Mouse (Mus musculus) mature B cell (primary cell): ENCODE results near the gene Trim7.
"Not testable (repeated sequence)": the region's sequence is repeated elsewhere in the genome, so short reads cannot be mapped to it uniquely, and the experiment has no call there.

Experiments used
- in situ Hi-C: fragments of 300-500 bp; cut with MboI; formaldehyde crosslinking; loops from 2 replicates; pipeline ENCODE4 v1.14.3; 2019

Gene Trim7

DNA sequence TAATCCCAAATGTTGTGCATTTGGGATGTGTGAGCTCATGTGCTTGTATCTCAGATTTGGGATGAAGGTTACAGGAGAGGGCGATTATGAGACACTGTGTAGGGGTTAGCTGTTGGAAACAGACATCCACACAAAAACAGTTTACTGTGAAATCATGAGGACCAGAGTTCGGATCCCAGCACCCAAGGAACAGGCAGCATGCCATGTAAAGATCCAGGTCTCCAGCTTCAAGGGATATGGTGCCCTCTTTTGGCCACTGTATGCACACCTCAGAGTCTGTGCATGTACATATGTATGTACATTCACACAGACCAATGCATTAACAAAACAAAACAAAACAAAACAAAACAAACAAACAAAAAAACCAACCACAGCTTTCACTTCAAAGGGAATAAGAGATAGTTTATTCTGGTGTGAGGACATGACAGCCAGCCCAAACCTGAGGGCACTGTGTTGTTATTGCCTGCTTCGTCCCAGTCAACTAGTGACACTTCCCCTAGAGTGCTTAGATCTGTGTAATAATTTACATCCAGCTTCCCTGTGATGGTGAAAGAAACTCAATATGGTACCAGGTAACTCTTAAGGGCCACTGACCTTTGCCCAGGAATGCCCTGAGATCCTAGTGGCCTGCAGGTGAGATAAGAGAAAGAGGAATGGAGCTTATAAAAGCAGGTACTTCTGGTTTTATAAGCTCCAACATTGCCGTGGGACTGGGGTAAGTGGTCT lies 25.5 kb downstream of the Trim7 start:
- in situ Hi-C loops: loop anchor here (10.0 kb wide), 1 partner anchor 393 kb away; the partner anchor contains the start of gene Mgat1

GRCm38 (mm10) chr11:48852190-48852589 lies 26.2 kb downstream of the Trim7 start:
- in situ Hi-C loops: loop anchor here (10.0 kb wide), 1 partner anchor 393 kb away; the partner anchor contains the start of gene Mgat1

DNA sequence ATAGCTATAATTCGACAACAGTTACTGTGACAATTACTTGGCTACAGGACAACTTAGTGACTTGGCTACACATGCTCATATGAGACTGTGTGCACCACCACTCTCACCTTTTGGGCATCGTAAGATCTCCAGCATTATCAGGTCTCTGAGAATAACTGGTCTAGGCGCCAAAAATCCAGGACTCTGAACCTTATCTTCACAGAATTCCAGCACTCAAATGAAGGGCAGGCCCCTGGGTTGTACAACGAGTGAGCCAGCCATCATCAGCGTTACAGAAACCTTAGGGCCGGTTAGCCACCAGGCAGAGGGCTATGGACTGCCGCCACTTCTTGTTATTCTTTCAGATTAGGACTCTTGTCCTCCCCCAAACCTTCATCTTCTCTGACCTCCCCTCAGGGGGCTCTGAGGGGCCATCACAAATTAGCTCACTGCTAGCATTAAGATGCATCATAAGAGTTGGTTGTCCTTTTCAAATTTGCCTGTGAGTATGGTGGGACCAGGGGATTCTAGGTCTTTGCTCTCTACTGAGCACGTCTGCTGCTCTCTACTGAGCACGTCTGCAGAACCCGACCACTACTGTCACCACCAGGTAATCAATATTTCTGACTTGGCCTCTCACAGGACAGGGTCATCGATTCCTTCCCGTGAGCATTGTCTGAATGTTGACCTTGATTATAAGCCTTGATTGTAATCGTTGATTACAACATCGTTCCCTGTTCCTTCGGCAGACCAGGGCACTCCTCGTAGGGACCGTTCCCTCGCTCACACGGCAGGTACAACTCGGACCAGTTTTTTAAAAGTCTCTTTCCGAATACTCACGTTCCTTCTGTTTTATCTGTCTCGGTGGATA lies 26.9 kb downstream of the Trim7 start:
- in situ Hi-C loops: loop anchor here (10.0 kb wide), 1 partner anchor 392 kb away; the partner anchor contains the start of gene Mgat1

DNA sequence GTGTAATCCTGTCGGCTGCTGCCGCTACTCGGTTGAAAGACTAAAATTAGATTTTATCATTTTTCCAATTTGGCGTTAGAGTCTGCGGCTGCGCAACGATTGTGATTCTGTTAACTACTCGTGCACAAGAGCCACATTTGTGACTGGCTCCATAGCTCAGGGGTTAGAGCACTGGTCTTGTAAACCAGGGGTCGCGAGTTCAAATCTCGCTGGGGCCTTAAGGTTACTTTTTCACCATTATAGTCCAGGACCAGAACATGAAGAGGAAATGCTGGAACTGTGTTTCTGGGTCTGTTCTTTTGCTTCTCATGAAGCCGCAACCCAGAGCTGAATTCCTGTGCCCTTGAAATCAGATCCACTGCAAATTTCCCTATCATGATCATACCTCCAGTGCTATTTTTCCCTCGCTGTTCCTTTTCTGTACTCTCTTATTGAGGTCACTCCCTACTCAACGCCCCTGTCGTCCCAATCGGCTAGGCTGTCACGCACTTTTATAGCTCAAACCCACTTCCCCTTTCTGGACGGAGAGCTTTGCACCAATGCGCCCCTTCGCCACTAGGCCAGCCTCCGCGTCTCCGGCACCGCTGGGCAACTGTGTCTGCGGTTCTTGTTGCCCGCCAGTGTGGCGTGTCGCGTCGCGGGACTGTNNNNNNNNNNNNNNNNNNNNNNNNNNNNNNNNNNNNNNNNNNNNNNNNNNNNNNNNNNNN lies 27.7 kb downstream of the Trim7 start:
- in situ Hi-C loops: loop anchor here (10.0 kb wide), 1 partner anchor 391 kb away; the partner anchor contains the start of gene Mgat1

DNA sequence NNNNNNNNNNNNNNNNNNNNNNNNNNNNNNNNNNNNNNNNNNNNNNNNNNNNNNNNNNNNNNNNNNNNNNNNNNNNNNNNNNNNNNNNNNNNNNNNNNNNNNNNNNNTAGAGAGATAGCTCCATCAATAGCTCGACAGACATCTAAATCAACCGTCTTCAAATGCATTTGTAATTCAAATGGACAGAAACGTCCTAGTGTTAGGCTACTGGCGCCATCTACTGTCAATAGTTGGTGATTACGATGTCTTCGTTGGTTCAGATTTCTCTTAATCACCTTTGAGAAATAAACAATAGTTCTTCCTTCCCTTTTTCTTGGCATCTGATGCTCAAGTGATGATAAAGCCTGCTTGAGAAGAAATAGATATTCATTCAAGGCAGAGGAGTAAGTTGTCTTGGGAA lies 33.1 kb downstream of the Trim7 start:
- in situ Hi-C loops: loop anchor here (5.0 to 10.0 kb wide), 2 partner anchors 72 to 386 kb away; partner anchors contain the start of gene Mgat1

DNA sequence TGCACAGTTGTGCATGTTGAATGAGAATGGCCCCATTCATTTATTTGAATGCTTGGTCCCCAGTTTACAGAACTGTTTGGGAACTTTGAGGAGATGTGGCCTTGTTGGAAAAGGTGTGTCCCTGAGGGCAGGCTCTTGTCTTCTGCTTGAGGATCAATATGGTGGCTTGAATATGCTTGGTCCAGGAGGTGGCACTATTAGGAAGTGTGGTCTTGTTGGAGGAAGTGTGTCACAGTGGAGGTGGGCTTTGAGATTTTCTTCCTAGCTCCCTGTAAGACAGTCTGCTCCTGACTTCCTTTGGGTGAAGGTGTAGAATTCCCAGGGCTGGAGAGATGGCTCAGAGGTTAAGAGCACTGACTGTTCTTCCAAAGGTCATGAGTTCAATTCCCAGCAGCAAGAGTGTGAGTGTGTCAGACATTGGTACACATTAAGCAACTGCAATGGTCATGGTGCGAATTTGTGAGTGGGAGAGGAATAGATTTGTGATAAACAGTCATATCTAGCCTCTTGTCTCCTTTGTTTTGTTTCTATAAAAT lies 36.9 kb downstream of the Trim7 start:
- in situ Hi-C loops: loop anchor here (5.0 kb wide), 1 partner anchor 234 kb away; no protein-coding TSS in a partner anchor

GRCm38 (mm10) chr11:48863808-48864207 lies 37.9 kb downstream of the Trim7 start:
- in situ Hi-C loops: loop anchor here (5.0 kb wide), 1 partner anchor 233 kb away; no protein-coding TSS in a partner anchor

DNA sequence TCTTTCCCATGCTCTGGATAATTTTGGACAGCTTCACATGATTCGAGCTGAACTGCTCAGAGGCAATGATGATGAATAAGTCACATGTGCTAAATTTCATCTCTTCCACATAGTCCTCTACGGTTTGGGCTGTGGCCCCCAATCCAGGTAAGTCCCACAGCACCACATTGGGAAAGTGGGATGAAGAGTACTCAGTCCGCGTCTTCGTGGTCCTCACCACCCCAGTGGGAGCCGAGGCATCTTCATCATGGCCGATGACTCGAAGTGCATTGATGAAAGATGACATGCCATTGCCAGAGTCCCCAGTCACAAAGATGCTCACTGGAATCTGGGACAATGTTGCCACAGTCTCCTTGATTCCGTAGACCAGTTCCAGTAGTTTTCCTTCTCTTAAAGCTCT lies 40.5 kb downstream of the Trim7 start:
- in situ Hi-C loops: no loop called here

DNA sequence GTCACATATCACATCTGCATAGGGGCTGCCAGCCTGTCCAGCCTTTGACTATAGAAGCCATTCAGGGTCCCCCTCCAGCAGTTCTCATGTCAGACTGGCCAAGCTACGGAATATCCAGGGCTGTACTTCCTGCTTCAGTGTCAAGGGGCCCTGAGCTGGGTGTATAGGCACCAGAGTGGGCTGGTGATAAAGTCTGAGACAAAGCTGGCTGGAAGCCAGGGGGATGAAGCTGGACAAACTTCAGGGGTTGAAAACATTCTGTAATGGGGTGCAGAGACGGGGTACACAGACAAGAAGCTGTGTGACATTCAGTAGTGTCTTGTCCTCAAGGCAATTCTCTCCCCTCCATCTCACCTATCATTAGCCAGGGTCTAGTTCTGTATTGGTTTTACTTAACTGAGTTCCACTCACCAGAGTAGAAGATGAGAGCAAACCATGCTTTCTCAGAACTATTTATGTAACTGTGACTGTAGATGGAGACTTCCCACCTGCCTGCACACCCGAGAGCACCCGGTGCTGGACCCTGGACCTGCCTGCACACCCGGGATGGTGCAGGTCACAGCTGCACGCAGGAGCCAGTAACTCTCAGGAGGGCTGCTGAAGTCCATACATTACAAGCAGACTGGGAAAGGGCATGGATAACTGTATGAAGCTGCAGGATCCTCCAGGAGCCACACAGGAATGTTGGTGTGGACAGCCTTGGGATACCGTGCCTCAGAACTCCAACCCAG lies 43.6 kb downstream of the Trim7 start:
- in situ Hi-C loops: no loop called here

GRCm38 (mm10) chr11:48870781-48871180 lies 44.8 kb downstream of the Trim7 start:
- in situ Hi-C loops: no loop called here

GRCm38 (mm10) chr11:48871201-48871772 lies 45.3 kb downstream of the Trim7 start, which contains the start of gene Irgm1:
Irgm1 (minus strand) TSS chr11:48871683.
- in situ Hi-C loops: no loop called here

DNA sequence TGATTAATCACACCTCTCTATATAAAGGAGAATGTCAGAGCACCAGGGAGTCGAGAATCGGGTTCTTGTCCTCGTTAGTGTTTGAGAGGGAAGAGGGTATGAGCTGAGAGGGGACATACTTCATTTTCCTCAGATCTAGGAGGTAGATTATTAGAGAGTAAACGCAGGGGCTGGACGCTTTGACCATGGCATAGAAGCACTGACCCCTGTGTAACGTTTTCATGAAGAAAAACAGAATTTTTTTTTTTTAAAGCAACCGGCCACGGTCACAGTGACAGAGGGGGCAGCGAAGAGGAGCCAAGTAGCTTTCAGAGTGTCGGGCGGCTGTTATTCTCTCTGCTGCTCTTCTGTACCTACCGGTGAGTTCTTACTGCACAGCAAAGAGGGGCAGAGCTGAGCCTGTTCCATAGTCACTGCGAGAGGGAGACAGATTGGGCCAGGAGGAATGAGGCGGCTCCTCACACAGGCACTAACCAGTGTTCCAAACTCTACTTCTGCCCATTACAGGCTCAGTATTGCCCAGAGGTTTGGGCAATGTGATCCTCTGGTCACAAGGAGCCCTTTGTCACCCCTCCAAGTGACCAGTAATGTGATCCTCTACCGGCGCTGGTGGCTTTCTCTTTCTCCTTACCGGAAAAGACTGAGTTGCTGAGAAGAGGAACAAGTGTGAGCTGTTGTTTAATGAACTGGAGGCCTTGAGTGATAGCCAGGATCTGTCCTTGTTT lies 46.0 kb downstream of the Trim7 start:
- in situ Hi-C loops: no loop called here

GRCm38 (mm10) chr11:48872695-48873300 lies 46.9 kb downstream of the Trim7 start:
- in situ Hi-C loops: no loop called here

GRCm38 (mm10) chr11:48873591-48874290 lies 47.8 kb downstream of the Trim7 start:
- in situ Hi-C loops: no loop called here

GRCm38 (mm10) chr11:48874465-48874864 lies 48.5 kb downstream of the Trim7 start:
- in situ Hi-C loops: no loop called here

DNA sequence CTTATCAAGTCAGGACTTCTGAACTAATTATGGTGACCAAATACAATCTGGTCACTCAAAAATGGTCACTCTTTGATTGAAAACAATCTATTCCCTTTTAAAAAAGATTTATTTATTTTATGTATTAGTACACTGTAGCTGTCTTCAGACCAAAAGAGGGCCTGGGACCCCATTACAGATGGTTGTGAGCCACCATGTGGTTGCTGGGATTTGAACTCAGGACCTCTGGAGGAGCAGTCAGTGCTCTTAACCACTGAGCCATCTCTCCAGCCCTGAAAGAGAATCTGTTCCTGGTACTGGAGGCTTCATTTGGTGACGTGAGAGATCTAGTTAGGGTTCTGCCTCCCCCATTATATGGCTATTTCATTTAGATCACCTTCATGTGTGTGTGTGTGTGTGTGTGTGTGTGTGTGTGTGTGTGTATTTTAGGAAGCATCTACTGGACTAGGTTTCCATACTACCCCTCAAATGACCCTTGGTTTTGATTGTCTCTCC lies 49.5 kb downstream of the Trim7 start:
- in situ Hi-C loops: not testable (repeated sequence)

DNA sequence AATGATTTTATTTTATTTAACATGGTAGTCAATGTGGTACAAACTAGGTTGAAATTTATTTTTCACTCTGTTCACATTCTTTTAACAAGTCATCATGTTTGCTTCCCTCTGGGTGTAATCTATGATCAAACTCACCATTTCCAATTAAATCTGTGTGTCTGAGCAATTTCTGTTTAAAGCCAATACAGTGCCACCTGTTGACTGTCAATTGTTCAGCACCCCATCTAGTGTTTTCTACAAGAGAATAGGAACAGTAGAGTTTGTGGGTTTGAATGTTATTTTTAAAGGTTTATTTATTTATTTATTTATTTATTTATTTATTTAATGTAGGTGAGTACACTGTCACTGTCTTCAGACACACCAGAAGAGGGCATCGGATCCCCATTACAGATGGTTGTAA lies 50.7 kb downstream of the Trim7 start:
- in situ Hi-C loops: no loop called here

DNA sequence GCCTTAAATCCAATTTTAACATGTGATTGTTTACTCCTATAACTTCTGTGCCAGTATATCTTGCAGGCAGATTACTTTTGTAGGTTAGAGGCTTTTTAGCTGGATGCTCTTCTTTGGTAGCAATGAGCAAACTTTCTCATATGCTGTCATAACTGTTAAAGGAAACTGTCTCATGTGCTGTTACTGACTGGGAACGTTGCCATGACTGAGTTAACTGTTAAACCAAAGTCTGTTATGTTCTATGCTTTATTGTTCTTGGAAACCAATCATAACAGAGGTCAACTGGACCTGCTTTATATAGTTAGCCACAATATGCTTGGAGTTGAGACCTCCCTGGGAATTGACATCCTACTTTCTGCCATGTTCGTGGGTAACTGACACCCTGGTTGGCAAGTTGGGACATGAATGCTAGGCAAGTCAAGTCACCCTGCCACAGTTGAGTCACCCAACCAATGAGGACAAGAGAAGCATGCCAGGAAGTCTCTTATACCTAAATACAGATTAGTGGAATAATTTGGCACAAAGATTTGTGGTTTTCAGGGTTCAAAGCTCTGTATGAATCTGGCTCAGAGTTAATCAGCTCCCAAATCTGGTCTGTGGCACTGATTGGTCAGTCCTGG lies 73.0 kb downstream of the Trim7 start:
- in situ Hi-C loops: no loop called here
